Mouse (Mus musculus): ENCODE results near the gene Pex1.
"Not testable (repeated sequence)": the region's sequence is repeated elsewhere in the genome, so short reads cannot be mapped to it uniquely, and the experiment has no call there.

Gene Pex1

DNA sequence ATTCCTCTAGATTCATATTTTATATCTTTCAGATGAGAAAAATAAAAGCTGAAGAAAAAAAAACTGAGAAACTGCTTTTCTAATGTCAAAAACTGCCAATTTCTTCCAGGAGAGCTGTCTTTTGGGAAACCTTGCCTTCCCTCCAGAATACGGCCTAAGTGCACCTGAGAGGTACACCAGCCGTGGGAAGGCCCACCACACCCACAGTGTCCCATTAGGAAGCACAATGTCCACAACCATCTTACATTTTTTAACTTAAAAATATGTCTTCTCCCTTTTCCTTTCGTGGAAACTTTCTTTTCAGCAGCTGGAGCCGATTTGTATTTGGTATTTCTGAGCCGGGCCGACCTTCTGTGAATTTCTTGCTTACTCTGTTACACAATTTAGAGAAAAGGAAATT, 50.7 kb downstream of the Pex1 start:
- DNase-seq: no peak

- DNase-seq: peak; percentile 59
These were observed 51.3 kb downstream of the Pex1 start for GRCm38 (mm10) chr5:3646991-3647707.

DNA sequence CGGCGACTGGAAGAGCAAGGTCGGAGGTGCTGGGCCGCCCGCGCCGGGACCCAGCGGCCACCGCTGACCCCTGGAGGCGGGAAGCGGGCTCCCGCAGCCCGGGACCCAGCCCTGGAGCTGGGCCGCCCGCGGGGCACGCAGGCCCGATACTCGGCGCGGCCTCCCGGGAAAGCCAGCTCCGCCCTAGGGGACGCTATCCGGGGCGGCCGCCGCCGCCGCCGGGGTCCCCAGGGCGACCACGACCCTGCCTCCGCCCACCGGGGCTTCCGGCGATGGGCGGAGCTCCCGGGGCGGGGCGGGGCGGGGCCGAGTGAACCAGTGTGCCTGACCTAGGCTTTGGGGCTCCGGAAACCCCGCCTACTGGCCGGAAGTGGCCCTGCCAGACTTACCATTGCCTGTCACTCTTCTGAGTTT, 51.8 kb downstream of the Pex1 start:
- peak; percentile 90 for DNase-seq

DNA sequence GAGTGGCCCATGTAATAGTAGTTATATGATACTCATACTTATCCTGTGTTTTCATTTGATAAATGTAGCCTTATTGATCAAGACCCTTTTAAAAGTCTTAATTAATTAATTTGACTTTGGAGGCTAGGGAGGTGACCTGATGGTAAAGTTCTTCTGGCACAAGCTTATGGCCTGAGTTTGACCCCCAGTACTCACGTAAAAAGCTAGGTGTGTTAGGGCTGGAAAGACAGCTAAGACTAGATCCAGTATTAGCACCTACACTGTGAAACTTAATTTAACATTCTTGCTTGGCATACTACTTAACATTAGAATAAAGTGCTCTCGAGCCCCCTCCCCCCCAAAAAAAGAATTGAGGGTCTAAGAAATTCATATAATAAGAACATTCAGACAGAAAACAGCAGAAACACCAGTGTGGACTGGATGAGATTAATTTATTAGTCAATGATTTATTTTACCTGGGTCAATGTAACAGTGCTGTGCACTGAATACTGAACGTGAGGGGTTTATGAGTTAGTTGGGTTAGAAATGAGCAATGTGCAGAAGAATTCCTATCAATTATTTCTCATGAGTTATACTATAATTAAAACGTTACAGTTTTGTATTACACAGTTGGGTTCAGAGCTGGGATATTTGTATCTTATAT, 52.5 kb downstream of the Pex1 start:
- no peak for DNase-seq

DNA sequence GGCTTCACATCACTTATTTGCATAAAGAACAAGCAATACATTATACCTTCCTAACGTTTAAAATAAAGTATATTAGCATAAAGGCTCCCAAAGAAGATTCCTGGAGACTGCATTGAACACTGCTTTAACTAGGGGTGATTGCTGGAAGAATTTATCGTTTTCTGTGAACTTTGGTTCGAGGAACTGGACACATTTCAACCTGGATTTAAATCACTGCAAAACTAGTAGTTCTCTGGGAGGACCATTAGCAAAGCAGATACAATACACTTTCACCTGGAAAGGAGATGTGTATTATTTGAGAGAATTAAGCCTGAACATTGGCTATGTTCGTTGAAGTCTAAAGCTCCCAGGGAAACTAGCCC, 53.0 kb downstream of the Pex1 start:
- DNase-seq: no peak

DNA sequence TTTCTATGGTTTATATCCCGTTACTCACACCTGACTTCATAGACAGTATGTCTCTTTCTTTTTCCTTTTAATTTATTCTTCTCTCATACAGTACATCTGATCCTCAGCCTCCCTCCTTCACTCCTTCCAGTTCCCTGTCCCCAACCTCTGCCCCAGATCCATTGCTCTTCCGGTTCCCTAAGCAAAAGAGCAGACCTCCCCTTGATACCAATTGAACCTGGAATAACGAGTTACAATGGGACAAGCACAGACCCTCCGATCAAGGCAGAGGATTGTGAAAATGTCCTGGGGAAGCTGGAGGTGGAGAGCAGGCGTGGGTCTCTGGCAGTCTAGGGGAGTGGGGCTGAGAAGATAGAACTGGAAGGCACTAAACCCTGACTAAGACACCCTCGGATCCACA, 55.0 kb downstream of the Pex1 start, which contains the start of gene Tmbim7:
Tmbim7 (plus strand) TSS at position 301 of the 400 bp plus-strand sequence.
- no peak for DNase-seq

GRCm38 (mm10) chr5:3651621-3652020, 55.8 kb downstream of the Pex1 start:
- DNase-seq: no peak

DNA sequence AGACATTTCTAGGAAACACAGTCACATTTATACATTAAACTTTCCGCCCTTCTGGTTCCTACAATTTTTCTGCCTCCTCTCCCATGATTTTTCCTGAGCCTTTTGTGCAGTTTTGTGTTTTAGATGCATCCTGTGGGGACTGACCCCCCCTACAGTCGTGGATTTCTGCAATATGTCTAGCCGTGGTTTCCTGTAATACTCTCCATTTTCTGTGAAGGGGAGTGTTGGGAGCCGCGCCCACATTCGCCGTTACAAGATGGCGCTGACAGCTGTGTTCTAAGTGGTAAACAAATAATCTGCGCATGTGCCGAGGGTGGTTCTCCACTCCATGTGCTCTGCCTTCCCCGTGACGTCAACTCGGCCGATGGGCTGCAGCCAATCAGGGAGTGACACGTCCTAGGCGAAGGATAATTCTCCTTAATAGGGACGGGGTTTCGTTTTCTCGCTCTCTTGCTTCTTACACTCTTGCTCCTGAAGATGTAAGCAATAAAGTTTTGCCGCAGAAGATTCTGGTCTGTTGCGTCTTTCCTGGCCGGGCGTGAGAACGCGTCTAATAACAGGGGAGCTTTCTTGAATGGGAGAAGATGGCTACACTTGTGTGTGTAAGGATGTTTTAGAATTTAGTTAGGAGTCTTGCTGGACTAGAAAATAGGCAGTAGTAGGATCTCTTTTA, 57.2 kb downstream of the Pex1 start:
- DNase-seq: not testable (repeated sequence)

GRCm38 (mm10) chr5:3653801-3654200, 57.9 kb downstream of the Pex1 start:
- no peak for DNase-seq

DNA sequence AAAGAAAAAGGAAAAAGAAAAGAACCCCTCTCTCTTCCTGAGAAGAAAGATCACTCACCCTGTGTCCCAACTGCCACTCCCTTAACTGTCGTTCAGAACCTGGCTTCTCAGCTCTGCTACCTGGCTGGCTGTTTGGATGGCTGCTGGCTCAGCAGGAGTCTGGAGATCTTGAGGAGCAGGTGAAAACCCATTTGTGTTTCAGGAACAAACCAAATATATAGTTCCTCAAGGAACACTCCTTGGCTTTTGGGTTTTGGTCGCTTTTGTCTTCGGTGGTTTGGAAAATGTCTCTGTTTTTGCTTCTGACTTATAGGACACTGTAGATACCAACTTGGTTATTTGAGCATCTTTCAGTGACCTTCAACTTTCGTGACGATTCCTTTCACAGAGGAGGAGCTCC, 61.2 kb downstream of the Pex1 start, which contains the start of gene Gatad1:
Gatad1 (minus strand) TSS at position 101 of the 400 bp plus-strand sequence.
- no peak for DNase-seq

DNA sequence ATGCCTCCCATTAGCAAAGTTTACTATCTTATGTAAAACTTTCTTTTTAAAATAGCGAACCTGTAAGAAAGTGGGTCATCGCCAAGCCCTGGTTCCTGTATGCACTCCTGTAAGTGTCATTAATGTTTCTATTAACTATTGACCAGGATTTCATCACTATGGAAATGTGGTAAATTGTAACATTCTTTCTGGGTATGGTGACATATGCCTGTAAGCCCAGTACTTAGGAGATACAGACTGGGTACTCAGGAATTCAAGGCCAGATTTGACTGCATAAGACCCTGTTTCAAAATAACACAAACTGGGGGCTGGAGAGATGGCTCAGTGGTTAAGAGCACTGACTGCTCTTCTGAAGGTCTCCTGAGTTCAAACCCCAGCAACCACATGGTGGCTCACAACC, 69.4 kb downstream of the Pex1 start:
- DNase-seq: no peak

- no peak for DNase-seq
These were observed 70.7 kb downstream of the Pex1 start for GRCm38 (mm10) chr5:3666585-3666984.

GRCm38 (mm10) chr5:3669938-3670554, 74.2 kb downstream of the Pex1 start:
- DNase-seq: no peak

Measured in lung, postnatal 14 days (tissue).